Mouse (Mus musculus): ENCODE data around the gene Hs3st2.

DNA sequence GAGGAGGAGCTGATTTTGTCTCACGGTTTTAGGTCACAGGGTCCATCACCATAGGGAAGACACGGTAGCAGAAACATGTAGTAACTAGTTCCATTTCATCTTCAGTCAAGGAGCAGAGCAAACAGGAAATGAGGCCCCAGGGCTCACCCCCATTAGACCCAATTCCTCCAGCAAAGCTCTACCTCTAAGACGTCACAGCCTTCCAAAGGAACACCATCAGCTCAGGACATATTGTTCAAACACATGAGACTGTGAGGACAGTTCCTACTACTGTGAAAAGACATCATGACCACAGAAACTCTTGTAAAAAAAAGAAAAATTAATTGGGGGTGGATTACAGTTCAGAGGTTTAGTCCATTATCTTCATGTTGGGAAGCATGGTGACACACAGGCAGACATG lies 125.1 kb downstream of the Hs3st2 start:
- no peak for TF ChIP-seq TCF12 (IDR thresholded peaks at IDR 0.05; ENCODE audit: insufficient read depth, poor library complexity, severe bottlenecking)
- TF ChIP-seq USF1 (IDR thresholded peaks at IDR 0.05; ENCODE audit: low read depth), result no peak
- TF ChIP-seq MAX (IDR thresholded peaks at IDR 0.05; ENCODE audit: low read depth), result no peak
- no peak for TF ChIP-seq POLR2A (IDR thresholded peaks at IDR 0.05; ENCODE audit: insufficient read length, low read depth)
- TF ChIP-seq TCF3 (IDR thresholded peaks at IDR 0.05; ENCODE audit: insufficient read length, low read depth), result no peak
- TF ChIP-seq CEBPB (IDR thresholded peaks at IDR 0.05; ENCODE audit: insufficient read depth, poor library complexity, severe bottlenecking), result no peak
- TF ChIP-seq E2F4 (IDR thresholded peaks at IDR 0.05; ENCODE audit: insufficient read depth), result no peak
- no peak for TF ChIP-seq MYOD1 (IDR thresholded peaks at IDR 0.05; ENCODE audit: control insufficient read depth in 1 of 3, insufficient read length in 2 of 3, low read depth in 2 of 3)
- TF ChIP-seq POLR2AphosphoS2 (IDR thresholded peaks at IDR 0.05; ENCODE audit: insufficient read length, low read depth), result no peak
- TF ChIP-seq MYOG (IDR thresholded peaks at IDR 0.05; ENCODE audit: control insufficient read depth in 1 of 3, insufficient read depth in 1 of 3, insufficient read length in 2 of 3, low read depth in 2 of 3), result no peak
- no peak for TF ChIP-seq SRF (IDR thresholded peaks at IDR 0.05; ENCODE audit: control insufficient read depth, insufficient read length, low read depth)

Measured in myocyte (in vitro differentiated cells).